Mouse (Mus musculus) midbrain, postnatal 0 days (tissue): ENCODE measurements around the gene 4930568D16Rik. TPM values are rescaled to one million over a fixed set of nuclear protein-coding genes. Genes with fewer than 3 reads are reported as not detected.

ENCODE experiments used
- ATAC-seq: fragments of 200-750 bp; cut with Nextera tagmentation; 2 replicates; pipeline ENCODE4 v1.8.0; 2017; ENCODE audit warnings: moderate number of reproducible peaks, mild to moderate bottlenecking, moderate TSS enrichment, moderate library complexity; ENCODE audit not compliant: low FRiP score
- DNase-seq: peaks from one replicate; pipeline ENCODE4 v3.0.0-alpha.2; 2015; ENCODE audit warnings: low spot score
- H3K27ac ChIP-seq: fragments of 300-500 bp; sonication (generic); 2 replicates; pipeline ENCODE4 v1.5.1; 2014; ENCODE audit warnings: low read depth, mild to moderate bottlenecking, low read length, mixed read lengths
- H3K27me3 ChIP-seq: fragments of 300-500 bp; sonication (generic); 2 replicates; pipeline ENCODE4 v1.6.1; 2014; ENCODE audit warnings: low read length, control low read depth, mixed read lengths; ENCODE audit not compliant: insufficient read depth
- H3K36me3 ChIP-seq: fragments of 300-500 bp; sonication (generic); 2 replicates; pipeline ENCODE4 v1.6.1; 2014; ENCODE audit warnings: low read length, control low read depth, mixed read lengths; ENCODE audit not compliant: insufficient read depth
- H3K4me1 ChIP-seq: fragments of 300-500 bp; sonication (generic); 2 replicates; pipeline ENCODE4 v1.6.1; 2014; ENCODE audit warnings: mild to moderate bottlenecking, control low read depth, antibody characterized with exemption, low read length, mixed read lengths; ENCODE audit not compliant: insufficient read depth
- H3K4me2 ChIP-seq: fragments of 300-500 bp; sonication (generic); 2 replicates; pipeline ENCODE4 v1.6.1; 2014; ENCODE audit warnings: low read depth, mild to moderate bottlenecking, low read length, mixed read lengths; ENCODE audit not compliant: poor library complexity, severe bottlenecking
- H3K4me3 ChIP-seq: fragments of 300-500 bp; sonication (generic); 2 replicates; pipeline ENCODE4 v1.5.1; 2014; ENCODE audit warnings: low read depth, mild to moderate bottlenecking, low read length, moderate library complexity
- H3K9ac ChIP-seq: fragments of 300-500 bp; sonication (generic); replicated peaks from 2 replicates; pipeline ENCODE4 v1.6.1; 2014; ENCODE audit warnings: mild to moderate bottlenecking, low read length, moderate library complexity, mixed read lengths; ENCODE audit not compliant: poor library complexity, severe bottlenecking
- H3K9me3 ChIP-seq: fragments of 300-500 bp; sonication (generic); 2 replicates; pipeline ENCODE4 v1.6.1; 2016; ENCODE audit warnings: low read length, control low read depth
- CTCF ChIP-seq: IDR thresholded peaks from 2 replicates; pipeline ENCODE4 v1.5.1; 2016; ENCODE audit warnings: antibody characterized with exemption, mild to moderate bottlenecking
- WGBS: fragments of 180-500 bp; shearing (Covaris S2); extraction: QIAGEN DNeasy Blood & Tissue Kit; methylation state at CpG from one replicate; pipeline ENCODE4 v1.1.7; 2014; 5-methylcytosine and 5-hydroxymethylcytosine counted together
- polyA plus RNA-seq: library from polyadenylated mRNA; unstranded; fragments of >200 nt; fragmentation: Nextera tagmentation; extraction: Ambion mirVana; gene quantifications from 2 replicates; pipeline ENCODE4 v1.2.1, GENCODE M21; 2015
- total RNA-seq: library from RNA; depleted of rRNA; stranded (reverse); fragments of >200 nt; gene quantifications from 2 replicates; pipeline ENCODE4 v1.2.3, GENCODE M21; 2014

4930568D16Rik gene
- total and polyA plus RNA-seq, 2 experiments from 2014 or later, result not detected

DNA sequence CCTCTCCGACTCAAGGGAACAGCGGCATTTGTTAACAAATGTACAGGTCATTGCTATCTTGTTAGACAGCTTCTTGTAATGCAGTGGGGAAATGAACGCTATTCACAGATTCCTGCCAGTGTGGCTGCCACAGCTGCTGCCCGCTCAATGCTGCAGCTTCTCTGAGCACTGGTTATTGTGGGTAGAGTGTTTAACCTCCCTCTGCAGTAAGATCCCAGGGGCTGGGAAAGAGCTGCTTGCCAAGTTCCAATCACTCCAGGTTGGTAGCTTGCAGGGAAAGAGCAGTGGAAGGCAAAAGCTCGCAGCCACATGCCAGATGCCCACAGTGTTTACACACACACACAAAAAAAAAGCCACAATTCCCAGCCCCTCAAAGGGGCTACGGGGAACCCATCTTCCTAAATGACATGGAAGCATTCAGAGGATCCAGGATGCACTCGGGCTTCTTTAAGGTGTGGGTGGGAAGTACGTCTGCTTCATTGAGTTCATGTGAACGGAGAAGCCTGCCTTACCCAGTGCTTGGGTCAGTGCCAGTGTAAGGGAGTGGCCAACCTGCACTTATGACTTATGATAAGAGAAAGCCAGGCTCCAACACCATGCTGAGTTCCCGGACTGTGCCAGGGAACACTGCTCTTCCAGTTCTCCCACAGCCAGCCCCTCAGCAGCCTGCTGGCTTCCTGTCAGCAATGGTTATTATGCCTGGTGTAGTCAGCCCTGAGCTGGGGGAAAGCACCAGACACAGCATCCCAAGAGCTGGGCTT is 44.9 kb downstream of the 4930568D16Rik start:
- Histone ChIP-seq H3K4me1 (no peaks in the 10 kb centered on the region; the same call in 1 of the 2 replicates), H3K27me3 (no peaks in the 10 kb centered on the region; the same call in 1 of the 2 replicates), H3K4me2 (no peak overlapping the region), H3K9me3 (no peaks in the 10 kb centered on the region), H3K4me3 (no peak overlapping the region), H3K36me3 (no peaks in the 10 kb centered on the region), H3K9ac (no peak overlapping the region), H3K27ac (no peak overlapping the region)
- DNase-seq (peak; percentile 79), ATAC-seq (no peak)
- no peak for TF ChIP-seq CTCF
- 64% methylated on average over 10 of the region's 10 CpGs for WGBS

DNA sequence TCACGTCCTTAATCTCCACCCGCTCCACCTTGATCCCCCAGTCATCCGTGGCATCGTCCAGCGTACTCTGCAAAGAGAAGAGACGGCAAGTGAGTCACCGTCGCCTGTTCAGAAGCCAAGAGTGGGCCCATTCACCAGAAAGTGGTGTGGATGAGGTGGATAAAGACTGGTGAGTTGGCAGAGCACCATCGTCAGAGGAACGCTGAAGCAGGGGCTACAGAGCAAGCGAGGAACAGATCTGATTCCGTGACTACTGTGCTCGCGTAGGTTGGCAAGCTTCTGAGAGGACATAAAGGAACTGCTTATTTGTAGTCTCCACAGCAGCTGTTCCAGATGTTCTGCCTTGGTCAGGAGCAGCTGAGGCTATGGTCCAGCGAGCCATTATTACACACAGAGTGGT is 47.1 kb downstream of the 4930568D16Rik start:
- no peaks in the 10 kb centered on the region; the same call in 1 of the 2 replicates for H3K27me3 ChIP-seq
- DNase-seq (no peak), ATAC-seq (no peak)
- no peaks in the 10 kb centered on the region; the same call in 1 of the 2 replicates for H3K4me1 ChIP-seq
- WGBS, result 89% methylated on average over 15 of the region's 15 CpGs
- no peak overlapping the region for H3K9ac ChIP-seq
- H3K4me2 ChIP-seq, result no peak overlapping the region
- H3K9me3 ChIP-seq, result no peaks in the 10 kb centered on the region
- 0 out of 2 replicates have a peak, but pooled peaks cover 2% of the 10 kb centered on the region for H3K36me3 ChIP-seq
- no peak overlapping the region for H3K4me3 ChIP-seq
- TF ChIP-seq CTCF, result no peak
- no peak overlapping the region for H3K27ac ChIP-seq

DNA sequence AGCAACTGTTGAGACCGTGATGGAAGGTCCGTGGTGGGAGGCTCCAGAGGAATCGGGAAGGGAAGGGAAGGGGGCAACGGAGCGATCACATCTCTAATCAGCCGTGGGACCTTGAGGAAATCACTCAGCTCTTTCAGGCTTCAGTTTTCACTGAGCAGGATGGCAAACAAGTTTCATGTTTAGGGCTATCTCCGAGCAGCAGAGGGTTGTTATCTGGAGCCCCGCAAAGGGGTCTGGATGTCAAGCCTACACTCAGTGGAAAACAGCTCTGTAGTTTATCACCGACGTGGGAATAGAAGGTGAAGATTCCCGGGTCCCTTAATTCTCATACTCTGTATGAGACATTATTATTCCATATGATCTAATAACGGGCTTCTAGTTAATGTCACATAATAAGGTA is 49.1 kb downstream of the 4930568D16Rik start:
- no peaks in the 10 kb centered on the region; the same call in 1 of the 2 replicates for H3K4me1 ChIP-seq
- 0 out of 2 replicates have a peak, but pooled peaks cover 2% of the 10 kb centered on the region for H3K36me3 ChIP-seq
- no peak for DNase-seq
- no peak overlapping the region for H3K4me2 ChIP-seq
- no peak for TF ChIP-seq CTCF
- WGBS, result 90% methylated on average over 12 of the region's 12 CpGs
- no peak for ATAC-seq
- H3K9me3 ChIP-seq, result no peaks in the 10 kb centered on the region
- no peak overlapping the region for H3K27ac ChIP-seq
- no peak overlapping the region for H3K9ac ChIP-seq
- no peaks in the 10 kb centered on the region; the same call in 1 of the 2 replicates for H3K27me3 ChIP-seq
- H3K4me3 ChIP-seq, result no peak overlapping the region

DNA sequence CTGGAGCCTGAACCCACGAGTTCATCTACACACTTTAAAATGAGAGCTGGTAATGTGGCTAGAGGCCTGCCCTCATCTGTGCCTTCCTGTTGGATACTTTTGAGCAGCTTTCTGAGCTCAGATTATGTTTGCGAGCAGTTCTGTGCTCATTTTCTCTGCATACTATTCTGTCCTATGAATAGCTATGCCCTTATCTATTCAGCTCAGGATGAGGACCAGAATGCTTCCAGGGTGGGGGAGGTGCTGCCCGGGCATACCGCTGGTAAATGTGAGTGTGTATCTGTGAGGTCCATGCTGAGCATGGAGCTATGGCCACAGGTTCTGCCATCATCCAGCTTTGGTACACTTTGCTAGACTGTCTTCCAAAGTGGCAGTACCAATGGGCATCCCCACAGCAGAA is 49.9 kb downstream of the 4930568D16Rik start:
- Histone ChIP-seq H3K4me3 (no peak overlapping the region), H3K9me3 (no peaks in the 10 kb centered on the region), H3K9ac (no peak overlapping the region), H3K36me3 (0 out of 2 replicates have a peak, but pooled peaks cover 2% of the 10 kb centered on the region), H3K4me2 (no peak overlapping the region), H3K27ac (no peak overlapping the region), H3K4me1 (no peaks in the 10 kb centered on the region), H3K27me3 (no peaks in the 10 kb centered on the region; the same call in 1 of the 2 replicates)
- TF ChIP-seq CTCF, result no peak
- ATAC-seq (no peak), DNase-seq (no peak)
- 76% methylated on average over 4 of the region's 4 CpGs for WGBS

DNA sequence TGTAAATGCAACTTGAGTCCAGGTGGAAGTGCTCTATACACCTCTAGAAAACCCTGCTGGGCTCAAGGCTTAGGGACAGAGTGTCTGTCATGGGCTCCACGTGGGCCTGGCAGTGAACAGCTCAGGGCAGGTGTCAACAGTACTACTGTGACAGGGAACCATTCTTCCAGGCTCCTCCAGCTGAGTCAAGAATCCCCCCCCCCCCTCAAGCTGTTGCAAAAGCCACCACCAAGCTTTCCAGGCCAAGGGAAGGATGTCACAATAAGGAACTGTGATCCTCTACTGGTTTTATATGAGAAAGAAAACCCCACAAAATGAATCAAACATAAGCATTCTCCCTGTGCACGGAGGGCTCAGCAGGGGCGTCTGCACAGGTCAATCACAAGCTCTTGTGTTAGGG is 53.2 kb downstream of the 4930568D16Rik start:
- H3K9ac ChIP-seq, result no peak overlapping the region
- WGBS, result 29% methylated on average over 3 of the region's 3 CpGs
- 0 out of 2 replicates have a peak, but pooled peaks cover 2% of the 10 kb centered on the region for H3K36me3 ChIP-seq
- H3K9me3 ChIP-seq, result no peaks in the 10 kb centered on the region
- DNase-seq (no peak), ATAC-seq (no peak)
- no peak overlapping the region for H3K27ac ChIP-seq
- no peaks in the 10 kb centered on the region for H3K27me3 ChIP-seq
- no peak overlapping the region for H3K4me2 ChIP-seq
- no peak overlapping the region for H3K4me3 ChIP-seq
- no peaks in the 10 kb centered on the region for H3K4me1 ChIP-seq
- no peak for TF ChIP-seq CTCF

DNA sequence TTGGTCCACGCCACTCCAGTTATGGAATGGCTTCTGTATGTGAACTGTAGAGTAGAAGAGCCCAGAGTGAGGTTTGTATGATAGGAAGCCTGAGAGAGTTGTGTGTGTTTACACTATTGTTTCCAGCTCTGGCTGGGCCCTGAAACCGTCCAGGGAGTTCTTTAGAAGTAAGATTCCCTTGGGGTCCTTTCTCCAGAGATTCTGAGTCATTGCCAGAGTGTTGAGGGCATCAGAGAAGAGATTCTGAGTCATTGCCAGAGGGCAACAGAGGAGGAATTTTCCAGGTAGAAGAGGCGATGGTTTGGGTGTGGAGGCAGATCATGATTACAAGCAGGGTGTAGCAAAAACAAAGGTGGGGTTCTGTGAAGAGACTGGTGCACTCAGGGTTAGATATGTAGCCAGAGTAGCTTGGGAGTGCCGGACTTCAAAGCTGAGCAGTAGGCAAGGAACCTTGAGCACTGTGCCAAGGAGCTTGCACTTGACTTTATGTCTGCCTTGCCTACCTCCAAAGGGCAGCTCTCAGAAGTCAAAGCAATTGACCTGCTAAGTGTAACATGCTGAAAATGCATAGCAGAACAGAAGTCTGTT is 57.5 kb downstream of the 4930568D16Rik start:
- Histone ChIP-seq H3K27ac (no peak overlapping the region), H3K9me3 (no peaks in the 10 kb centered on the region), H3K4me2 (no peak overlapping the region), H3K4me1 (no peaks in the 10 kb centered on the region), H3K27me3 (no peaks in the 10 kb centered on the region), H3K4me3 (no peak overlapping the region), H3K36me3 (no peaks in the 10 kb centered on the region), H3K9ac (no peak overlapping the region)
- ATAC-seq (no peak), DNase-seq (no peak)
- WGBS, result 87% methylated on average over 4 of the region's 4 CpGs
- no peak for TF ChIP-seq CTCF
